Mouse (Mus musculus): ENCODE results near the gene Ebf3. TPM values are rescaled to one million over a fixed set of nuclear protein-coding genes. Genes with fewer than 3 reads are reported as not detected.

The Ebf3 gene
- total RNA-seq, 2 experiments from 2014 or later: 1.8 to 2.2 TPM

DNA sequence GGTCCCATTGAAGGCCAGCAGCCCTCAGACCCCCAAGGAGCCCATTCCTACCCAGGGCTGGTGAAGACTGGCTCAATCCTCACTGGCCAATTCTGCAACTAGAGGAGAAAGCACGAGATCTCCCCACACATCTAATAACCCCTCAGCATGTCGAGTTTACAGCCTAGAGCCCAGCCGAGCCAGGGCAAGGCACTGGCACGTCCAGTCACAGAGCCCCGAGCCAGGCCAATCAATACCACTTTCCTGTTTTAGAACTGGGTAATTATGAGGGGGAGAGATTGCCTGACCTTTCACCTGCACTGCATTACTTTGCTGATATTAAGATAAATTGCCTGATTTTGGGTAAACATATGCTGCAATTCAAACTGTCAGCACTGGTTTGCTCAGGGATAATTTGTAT lies 105.7 kb downstream of the Ebf3 start:
- DNase-seq (ENCODE audit: low spot score in 2 of 2): no peak

DNA sequence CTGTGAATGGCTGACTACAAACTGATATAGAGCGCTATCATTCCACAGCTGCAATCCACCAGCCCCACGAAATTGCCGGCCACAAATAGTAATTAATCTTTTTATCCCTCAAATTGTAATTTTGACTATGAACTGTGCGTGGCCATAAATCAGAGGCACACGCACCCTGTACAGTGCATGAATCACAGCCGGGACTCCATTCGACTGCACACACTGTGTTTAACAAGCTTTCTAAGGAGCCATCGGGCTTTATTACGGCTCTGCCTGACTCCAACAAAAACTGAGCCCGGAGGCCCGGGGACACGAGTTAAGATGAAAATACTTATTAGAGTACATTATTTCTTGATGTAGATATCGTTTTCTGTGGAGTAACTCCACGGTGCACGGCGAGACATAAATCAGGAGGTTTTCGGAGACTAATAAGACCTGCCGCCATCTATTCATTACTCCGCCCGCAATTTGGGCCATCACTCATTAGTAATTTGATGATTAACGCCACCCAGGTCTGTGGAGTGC lies 107.4 kb downstream of the Ebf3 start:
- no peak for DNase-seq (ENCODE audit: low spot score in 2 of 2)

DNA sequence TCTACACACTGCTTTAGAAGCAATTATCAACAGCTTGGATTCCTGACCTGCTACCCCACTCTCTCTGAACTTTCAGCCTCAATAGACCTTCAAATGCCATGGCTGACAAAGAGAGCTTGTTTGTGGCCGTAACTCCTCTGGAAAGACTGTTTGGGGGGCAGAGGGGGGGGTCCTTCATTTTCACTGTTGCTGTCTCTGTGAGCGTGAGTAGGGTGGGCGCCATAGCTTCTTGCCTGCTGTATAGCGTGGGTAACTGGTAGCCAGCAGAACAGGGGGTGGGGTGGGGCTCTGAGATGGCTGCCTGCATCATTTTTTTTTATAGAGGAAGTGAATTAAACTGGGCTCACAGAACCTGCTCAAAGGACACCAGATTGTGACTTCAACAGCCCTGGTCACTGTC lies 114.7 kb downstream of the Ebf3 start:
- no peak for DNase-seq (ENCODE audit: low spot score in 2 of 2)

DNA sequence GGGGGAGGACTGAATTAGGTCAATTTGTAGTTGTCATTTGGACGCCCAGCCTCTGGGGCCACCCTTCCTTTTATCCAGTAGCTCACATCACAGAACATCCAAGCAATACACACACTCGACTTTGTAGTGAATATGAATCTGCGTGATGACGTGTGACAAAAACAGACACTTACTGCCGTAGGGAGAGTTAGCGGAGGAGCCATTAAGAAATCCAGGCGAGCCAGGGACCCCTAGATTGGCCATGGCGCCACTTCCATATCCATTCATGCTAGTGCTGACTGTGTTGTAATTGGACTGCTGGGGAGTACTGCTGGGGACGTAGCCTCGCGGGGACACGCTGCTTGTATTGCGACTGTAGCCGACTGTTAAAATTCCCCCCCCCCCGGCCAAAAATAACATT lies 115.3 kb downstream of the Ebf3 start:
- DNase-seq (ENCODE audit: low spot score in 2 of 2): no peak

DNA sequence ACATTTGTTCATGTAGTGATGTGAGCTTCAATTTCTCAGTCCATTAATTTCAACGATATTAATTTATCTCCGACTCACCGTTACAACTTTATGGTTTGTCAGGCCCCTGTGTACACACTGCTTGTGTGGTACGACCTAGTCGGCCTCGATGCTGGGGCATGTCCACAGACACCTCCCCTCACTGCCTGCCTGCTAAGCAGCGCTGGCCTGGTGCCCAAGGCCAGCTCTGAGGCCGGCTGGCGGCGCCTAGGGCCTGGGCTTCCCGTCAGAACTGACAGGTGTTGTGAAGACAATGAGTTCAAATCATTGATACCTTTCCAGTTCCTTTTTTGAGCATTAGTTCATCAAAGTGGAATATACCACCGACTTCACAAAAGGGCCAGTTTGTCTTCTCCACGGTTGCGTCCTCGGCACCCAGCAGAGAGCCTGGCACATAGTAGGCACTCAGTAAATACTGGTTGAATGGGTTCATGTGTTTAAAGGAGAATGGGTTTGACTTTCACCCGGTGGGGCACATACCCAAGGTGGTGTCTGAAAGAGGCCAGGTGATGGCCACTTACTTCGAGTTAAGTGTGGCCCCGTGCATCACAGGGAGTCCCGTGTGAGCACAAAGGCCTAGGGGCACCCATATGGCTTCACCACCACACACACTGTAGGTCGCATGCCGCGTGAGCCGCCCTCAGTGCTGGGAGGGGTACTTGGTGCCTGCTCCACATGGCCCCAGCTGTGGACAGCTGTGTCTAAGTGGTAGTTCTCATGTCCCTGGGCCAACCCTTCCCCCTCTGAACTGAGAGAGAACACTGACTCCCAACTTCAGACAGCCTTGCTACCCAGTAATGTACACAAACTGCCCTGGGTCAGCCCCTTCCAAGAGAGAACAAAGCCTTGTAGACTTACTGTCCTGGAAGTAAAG lies 116.9 kb downstream of the Ebf3 start:
- no peak for DNase-seq (ENCODE audit: low spot score in 2 of 2)

DNA sequence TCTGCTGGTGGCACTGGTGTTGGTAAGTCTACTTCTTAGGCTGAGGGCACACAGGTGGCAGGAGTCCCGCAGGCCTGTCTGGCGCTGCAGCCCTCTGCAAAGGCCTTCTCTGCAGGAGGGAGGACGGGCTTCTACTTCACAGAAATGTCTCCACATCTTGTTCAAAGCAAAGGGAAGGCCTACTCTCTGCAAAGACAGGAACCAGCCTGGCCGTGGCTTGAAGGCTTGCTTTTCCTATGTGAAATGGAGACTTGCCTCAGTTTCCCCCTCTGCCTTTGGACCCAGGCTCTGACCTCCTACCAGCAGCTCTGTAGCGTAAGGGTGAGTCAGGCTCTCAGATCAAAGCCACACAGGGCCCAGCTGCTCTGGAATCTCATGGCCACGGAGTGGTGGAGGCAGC lies 117.7 kb downstream of the Ebf3 start:
- DNase-seq (ENCODE audit: low spot score in 2 of 2): no peak

DNA sequence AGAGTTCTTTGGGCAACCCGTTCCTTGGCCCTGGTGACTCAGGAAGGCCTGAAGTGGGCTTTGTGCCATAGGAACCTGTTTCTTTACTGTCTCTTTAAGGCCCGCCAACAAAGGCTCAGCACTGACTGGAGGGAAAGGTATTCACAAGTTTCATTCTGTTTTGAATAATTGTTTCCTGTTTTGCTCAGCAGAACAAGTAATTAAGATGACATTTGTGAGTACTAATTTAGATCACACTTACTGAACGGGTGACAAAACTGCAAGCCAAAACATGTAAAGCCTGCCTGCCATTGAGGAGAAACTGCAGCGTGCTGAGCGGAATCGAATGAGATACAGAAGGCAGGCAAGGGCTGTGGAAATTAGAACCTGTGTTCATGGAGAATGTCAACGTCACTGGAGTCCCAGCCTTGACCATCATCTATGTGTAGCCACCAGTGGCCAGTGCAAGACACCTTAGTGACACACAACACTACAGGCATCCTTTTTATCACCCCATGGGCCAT lies 121.4 kb downstream of the Ebf3 start:
- DNase-seq (ENCODE audit: low spot score in 2 of 2): no peak

DNA sequence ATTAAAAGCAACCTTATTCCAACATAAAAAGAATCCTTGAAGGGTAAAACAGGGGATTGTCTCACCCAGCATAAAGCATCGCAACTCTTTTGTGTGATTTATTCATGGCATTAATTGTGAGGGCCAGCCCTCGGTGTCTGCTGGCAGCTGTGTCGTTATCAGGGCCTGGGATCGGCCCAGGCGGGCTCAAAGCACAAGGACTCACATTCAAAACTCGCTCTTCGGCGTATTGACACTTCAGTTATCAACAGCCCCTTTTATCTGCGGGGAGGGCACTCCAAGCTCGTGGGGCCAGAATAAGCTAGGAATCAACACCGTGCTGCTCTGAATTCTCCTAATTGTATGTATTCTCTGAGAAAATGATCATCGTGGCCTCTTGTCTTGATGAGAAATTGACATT lies 122.4 kb downstream of the Ebf3 start:
- no peak for DNase-seq (ENCODE audit: low spot score in 2 of 2)

DNA sequence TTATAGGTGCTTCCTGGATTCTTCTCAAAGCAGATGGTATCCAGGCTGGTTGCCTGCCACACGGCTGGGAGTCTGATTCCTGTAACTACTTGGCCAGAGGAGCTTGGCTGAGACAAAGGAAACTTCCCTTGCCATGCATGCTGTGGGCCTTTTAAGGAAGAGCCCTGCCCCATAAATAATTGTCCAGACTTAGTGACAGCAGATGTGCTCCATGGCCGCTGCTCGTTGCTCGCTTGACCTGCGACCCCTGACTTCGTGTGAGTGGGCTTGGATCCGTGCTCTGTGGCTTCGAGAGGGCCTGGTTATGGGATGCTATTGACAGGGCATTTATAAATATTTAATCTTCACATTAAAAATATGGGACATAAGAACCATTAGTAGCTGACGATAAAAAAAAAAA lies 142.0 kb downstream of the Ebf3 start:
- no peak for DNase-seq (ENCODE audit: low spot score in 2 of 2)

DNA sequence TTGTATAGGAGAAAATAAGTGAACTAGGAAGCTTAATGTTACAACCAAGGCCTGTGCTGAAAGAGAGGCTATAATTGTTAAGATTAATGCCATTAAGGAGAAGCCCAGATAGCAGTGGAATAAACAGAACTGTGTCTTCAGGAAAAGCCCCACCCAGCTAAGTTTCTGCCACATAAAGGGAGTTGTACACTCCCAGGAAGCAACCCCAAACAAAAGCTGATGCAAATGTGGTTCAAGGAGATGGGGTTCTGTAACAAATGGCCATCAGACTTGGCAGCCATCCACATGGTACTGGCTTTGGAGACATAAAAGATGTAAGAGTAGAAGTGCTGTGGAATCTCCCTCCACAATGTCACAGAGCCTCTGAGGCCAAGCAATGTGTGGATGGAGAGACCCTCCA lies 155.2 kb downstream of the Ebf3 start:
- DNase-seq (ENCODE audit: low spot score in 2 of 2): no peak

DNA sequence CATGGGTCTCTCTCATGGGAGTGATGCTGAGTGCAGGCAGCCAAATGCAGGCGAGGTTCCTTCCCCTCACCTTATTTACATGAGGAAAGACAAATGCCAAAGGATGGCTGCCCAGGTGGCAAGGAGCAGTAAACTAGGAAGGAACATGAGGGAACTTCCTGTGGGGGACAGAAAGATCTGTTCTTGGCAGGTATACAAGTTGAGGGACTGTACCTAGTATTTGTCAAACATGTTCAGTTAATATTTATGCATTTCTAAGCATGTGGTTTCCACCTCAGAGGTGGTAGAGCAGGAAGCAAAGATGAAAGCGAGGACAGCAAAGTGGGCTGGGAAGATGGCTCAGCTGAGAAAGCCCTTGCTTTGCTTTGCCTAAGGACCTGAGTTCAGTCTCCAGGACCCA lies 159.6 kb downstream of the Ebf3 start:
- DNase-seq (ENCODE audit: low spot score in 2 of 2): no peak

DNA sequence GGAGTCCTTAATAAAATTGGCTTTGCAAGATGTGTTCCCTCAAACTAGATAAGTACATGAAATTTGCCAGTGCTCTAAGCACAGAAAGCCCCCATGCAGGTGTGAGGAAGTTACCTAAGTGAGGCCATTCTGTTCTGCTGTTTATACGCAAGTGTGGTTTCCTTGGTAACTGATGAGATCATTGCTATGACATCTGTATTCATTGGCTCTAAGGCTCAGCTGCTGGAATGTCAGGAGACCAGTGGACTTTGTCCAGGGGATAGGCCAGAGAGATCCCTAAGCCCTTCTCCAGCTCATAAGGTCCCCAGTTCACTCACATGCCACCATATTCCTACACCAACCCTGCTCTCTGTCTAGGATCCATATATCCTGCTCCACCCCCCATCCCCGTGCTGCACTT lies 162.4 kb downstream of the Ebf3 start:
- DNase-seq (ENCODE audit: low spot score in 2 of 2): no peak

DNA sequence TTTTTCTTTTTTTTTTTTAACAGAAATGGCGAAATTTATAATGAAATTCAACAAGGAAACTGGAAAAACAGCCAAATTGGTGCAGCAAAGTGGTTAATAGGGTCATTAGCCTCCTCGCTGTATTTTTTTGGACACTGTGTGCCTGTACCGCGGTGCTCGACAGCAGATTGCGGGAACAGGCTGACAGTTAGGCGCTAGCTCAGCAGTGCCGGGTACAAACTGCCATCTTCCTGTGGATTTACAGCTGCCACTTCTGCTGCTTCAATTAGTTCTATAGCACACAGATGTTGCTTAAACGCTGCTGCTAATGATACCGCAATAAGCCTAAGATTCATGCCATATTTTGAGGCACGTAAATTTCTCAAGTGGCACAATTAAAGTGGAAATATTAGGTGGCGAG lies 167.1 kb downstream of the Ebf3 start:
- DNase-seq (ENCODE audit: low spot score in 2 of 2): peak; percentile 19 to 52

Other genes with a start within 250 kb of the Ebf3 start
- gene 9430038I01Rik, start 96.3 kb upstream of the Ebf3 start, total RNA-seq (2021): 1 to 10 TPM; 4.8 to 5.3 TPM
- gene Glrx3, start 123.2 kb upstream of the Ebf3 start, total RNA-seq (2021): 100 to 1,000 TPM; 127 to 132 TPM

Measured in layer of hippocampus, postnatal 14 days (tissue).